Mouse (Mus musculus): ENCODE measurements around the gene Aff3.

DNA sequence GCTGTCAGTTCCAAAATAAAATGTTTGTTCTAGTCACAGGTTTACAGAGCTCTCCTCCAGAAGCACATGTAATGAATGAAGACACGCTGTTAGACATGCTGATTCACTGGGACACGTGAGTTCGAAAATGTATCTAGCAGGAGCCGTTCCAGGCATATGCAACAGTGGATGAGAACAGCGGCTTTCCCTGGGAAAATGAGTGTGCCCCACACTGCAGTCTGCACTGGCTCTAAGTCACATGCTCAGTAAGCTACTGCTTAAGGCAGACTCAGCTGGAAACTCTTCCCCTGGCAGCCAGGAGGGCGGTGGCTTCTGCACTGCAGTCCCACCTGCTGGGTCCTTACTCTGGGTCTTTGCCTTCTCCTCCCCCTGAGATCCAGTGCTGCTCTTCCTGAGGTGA, 271.2 kb downstream of the Aff3 start:
- TF ChIP-seq POLR2A (IDR thresholded peaks at IDR 0.05; ENCODE audit: insufficient read depth, low read depth, low read length): no peak
- TF ChIP-seq CTCF (IDR thresholded peaks at IDR 0.05): no peak
- TF ChIP-seq EP300 (IDR thresholded peaks at IDR 0.05; ENCODE audit: insufficient read depth, low read depth, low read length): no peak
